Mouse (Mus musculus): Measurements from ENCODE around the gene Scfd2.

The Scfd2 gene

GRCm38 (mm10) chr5:74164547-74164946, 367.0 kb downstream of the Scfd2 start:
- no peak for DNase-seq

- DNase-seq, result no peak
Observed at GRCm38 (mm10) chr5:74163141-74163540, 368.4 kb downstream of the Scfd2 start.

- DNase-seq, result no peak
Observed at GRCm38 (mm10) chr5:74162013-74162412, 369.5 kb downstream of the Scfd2 start.

DNA sequence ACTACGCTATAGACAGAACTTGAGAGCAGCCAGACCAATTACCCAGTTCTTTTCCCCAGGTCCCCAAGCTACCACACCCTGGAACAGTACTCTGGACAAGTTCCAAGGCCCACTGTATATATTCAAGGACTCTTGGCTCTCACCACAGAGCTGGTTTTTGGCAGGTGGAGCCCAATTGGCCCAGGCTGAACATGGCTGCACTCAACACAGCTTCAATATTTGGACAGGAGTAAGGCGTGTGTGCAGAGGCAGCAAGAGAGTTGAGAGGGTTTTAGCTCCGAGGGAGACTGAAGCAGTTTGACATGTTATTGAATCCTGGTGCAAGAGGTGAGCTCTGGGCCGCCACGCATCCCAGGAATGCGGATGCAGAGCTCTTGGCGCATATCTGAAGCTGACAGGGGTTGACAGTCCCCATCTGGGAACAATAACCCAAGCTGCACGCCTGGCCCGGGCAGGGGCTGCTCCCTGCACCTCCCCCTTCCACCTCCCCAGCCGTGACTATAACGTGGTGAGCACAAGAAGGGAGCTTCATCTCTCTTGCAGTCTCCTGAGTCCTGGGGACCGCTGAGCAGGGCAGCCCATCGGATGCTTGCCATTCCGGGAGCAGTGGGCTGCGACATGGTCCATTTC, 370.1 kb downstream of the Scfd2 start:
- peak; percentile 34 for DNase-seq

DNA sequence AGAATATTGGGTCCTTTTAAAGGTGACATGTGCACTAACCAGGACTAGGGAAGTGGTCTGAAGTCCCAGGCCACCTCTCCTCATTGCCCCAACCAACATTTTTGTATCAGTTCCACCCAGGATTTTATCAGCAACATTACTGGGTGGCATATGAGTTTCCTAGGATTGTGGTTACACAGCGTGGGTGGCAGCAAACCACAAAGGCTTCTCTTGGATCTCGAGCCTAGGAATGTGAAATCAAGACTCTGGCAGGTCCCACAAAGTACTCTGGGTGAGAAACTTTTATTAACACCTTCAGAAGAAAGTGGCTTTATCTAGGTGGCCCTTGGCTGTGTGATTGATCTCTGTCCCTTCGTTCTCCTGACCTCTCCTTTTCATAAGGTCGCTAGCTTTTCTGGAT, 371.2 kb downstream of the Scfd2 start:
- DNase-seq, result no peak

DNA sequence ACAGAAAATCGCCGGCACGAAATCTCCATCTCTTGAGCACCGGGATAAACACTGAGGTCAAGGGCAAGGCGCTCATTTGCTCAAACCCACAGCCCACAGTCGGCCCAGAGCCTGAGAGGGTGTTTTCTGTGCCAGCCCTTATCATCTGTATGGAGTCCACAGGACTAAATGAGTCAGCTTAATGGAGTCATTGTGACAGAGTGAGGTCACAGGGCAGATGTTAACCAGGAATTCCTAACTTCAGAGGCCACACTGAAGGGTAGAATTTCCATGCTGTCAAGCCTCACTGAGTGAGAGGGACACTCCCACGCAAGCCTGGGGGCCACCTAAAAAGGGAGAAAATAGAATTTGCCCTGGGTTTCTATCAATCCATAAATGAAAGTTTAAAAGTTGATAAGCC, 371.7 kb downstream of the Scfd2 start:
- no peak for DNase-seq

- no peak for DNase-seq
Observed at GRCm38 (mm10) chr5:74158929-74159632, 372.5 kb downstream of the Scfd2 start.

GRCm38 (mm10) chr5:74155860-74156351, 375.7 kb downstream of the Scfd2 start:
- no peak for DNase-seq
